In the genomic region with DNA sequence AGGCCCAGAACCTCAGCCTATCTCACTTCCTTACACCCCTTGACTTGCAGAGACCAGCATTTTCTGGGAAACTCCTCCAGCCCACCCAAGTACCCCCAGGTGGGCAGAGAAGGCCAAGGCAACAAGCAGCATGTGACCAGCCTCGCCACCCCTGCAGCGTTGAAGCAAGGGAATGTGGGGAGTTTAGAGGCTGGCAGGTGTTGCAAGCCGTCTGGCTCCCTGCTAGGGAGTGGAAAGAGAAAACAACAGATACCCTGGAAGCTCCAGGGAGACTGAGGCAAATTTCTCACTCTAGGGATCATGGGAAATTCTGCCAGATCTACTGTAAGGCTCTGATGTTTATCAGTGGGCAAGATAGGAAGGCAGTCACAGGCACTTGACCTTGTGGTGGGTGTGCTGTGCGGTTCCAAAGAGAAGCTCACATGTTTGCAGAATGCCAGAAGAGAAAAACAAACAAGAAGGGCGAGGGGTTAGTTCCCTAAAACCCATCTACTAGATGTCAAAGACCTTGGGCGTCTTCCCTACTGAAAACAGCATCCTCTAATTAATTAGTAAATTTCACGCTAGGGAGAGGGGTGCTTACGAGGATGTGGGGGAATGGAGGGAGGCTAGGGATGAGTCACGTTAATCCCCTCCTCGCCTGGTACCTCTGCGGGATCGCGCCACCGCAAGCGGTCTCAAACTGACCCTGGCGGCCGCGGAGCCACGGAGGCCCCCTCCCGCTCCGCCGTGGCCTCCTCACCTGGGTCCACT, we compare ENCODE assay signal across 8 mouse cellular contexts. TPM values are rescaled to one million over a fixed set of nuclear protein-coding genes. Genes with fewer than 3 reads are reported as not detected.
DNase-seq lines count a peak whose midpoint lies in the region; ATAC-seq and TF ChIP-seq lines count a peak whose summit lies in the region.

No protein-coding gene starts in this region.

- H3K4me1 ChIP-seq in embryonic facial prominence, embryonic 15.5 days: peaks cover 12% of the 10 kb centered on the region; the same call in 1 of the 2 replicates
- H3K4me1 ChIP-seq in hindbrain, embryonic 15.5 days (replicated peaks): peaks cover 52% of the 10 kb centered on the region
- peaks cover 9% of the 10 kb centered on the region for H3K4me1 ChIP-seq in midbrain, embryonic 14.5 days (ENCODE audit: control insufficient read depth, insufficient read depth, low read length)

- TF ChIP-seq CTCF in left cerebral cortex, adult 2 months (IDR thresholded peaks at IDR 0.05): no peak

- intact Hi-C loops in left cerebral cortex, adult 2 months (cut with DNase I): loop anchor here (1.0 to 5.0 kb wide), 5 partner anchors 27 to 89 kb away; a partner anchor contains a TSS
- intact Hi-C loops in left cerebral cortex, postnatal 4 days (cut with DNase I): no loop called here

- H3K36me3 ChIP-seq in embryonic facial prominence, embryonic 15.5 days: no peaks in the 10 kb centered on the region
- H3K36me3 ChIP-seq in hindbrain, embryonic 15.5 days: no peaks in the 10 kb centered on the region
- H3K36me3 ChIP-seq in midbrain, embryonic 14.5 days (ENCODE audit: control insufficient read depth, insufficient read depth, low read length): no peaks in the 10 kb centered on the region

- peak in 1 of 2 experiments; percentile 38 for DNase-seq in left cerebral cortex, adult 2 months (ENCODE audit: extremely low spot score in 1 of 2, low spot score in 2 of 2)
- DNase-seq in left cerebral cortex, postnatal 4 days: no peak
- no peak for DNase-seq in midbrain, embryonic 14.5 days
- DNase-seq in embryo, embryonic 11 days: no peak
- DNase-seq in frontal cortex, adult 2 months (ENCODE audit: extremely low spot score in 1 of 2, low spot score in 1 of 2): no peak
- no peak for DNase-seq in lung, postnatal 14 days

- WGBS in embryonic facial prominence, embryonic 15.5 days: 2% methylated on average over 22 of the region's 22 CpGs
- 3% methylated on average over 19 of the region's 22 CpGs for WGBS in hindbrain, embryonic 15.5 days
- WGBS in midbrain, embryonic 14.5 days: 2% methylated on average over 22 of the region's 22 CpGs

- no peaks in the 10 kb centered on the region for H3K9me3 ChIP-seq in embryonic facial prominence, embryonic 15.5 days (replicated peaks)
- no peaks in the 10 kb centered on the region for H3K9me3 ChIP-seq in hindbrain, embryonic 15.5 days
- H3K9me3 ChIP-seq in midbrain, embryonic 14.5 days (ENCODE audit: control insufficient read depth, low read length): no peaks in the 10 kb centered on the region

- peaks cover 35% of the 10 kb centered on the region for H3K27me3 ChIP-seq in embryonic facial prominence, embryonic 15.5 days
- no peaks in the 10 kb centered on the region for H3K27me3 ChIP-seq in hindbrain, embryonic 15.5 days
- peaks cover 5% of the 10 kb centered on the region; the same call in 1 of the 2 replicates for H3K27me3 ChIP-seq in midbrain, embryonic 14.5 days (ENCODE audit: control insufficient read depth, insufficient read depth, low read length)

- peak overlapping the region; percentile 42 for H3K9ac ChIP-seq in embryonic facial prominence, embryonic 15.5 days
- H3K9ac ChIP-seq in hindbrain, embryonic 15.5 days: peak overlapping the region; percentile 84
- H3K9ac ChIP-seq in midbrain, embryonic 14.5 days (replicated peaks; ENCODE audit: low read length): peak overlapping the region; percentile 64

- H3K27ac ChIP-seq in left cerebral cortex, adult 2 months: peak overlapping the region; percentile 99
- H3K27ac ChIP-seq in embryonic facial prominence, embryonic 15.5 days (replicated peaks): no peak overlapping the region
- peak overlapping the region; percentile 93 for H3K27ac ChIP-seq in hindbrain, embryonic 15.5 days (replicated peaks)
- peak overlapping the region; percentile 94 for H3K27ac ChIP-seq in midbrain, embryonic 14.5 days (replicated peaks; ENCODE audit: low read depth, low read length)

- H3K4me2 ChIP-seq in embryonic facial prominence, embryonic 15.5 days (replicated peaks): peak overlapping the region; percentile 99
- peak overlapping the region; percentile 58 for H3K4me2 ChIP-seq in hindbrain, embryonic 15.5 days
- H3K4me2 ChIP-seq in midbrain, embryonic 14.5 days (ENCODE audit: low read length): peak overlapping the region; percentile 72

- H3K4me3 ChIP-seq in left cerebral cortex, adult 2 months: peak overlapping the region; percentile 100
- peak overlapping the region; percentile 60 for H3K4me3 ChIP-seq in embryonic facial prominence, embryonic 15.5 days (replicated peaks)
- H3K4me3 ChIP-seq in hindbrain, embryonic 15.5 days: peak overlapping the region; percentile 72
- H3K4me3 ChIP-seq in midbrain, embryonic 14.5 days (replicated peaks; ENCODE audit: low read depth, low read length): peak overlapping the region; percentile 75

- ATAC-seq in embryonic facial prominence, embryonic 15.5 days (ENCODE audit: insufficient number of reproducible peaks, low FRiP score, low TSS enrichment, low read depth): no peak
- ATAC-seq in hindbrain, embryonic 15.5 days (ENCODE audit: low FRiP score, low read depth): no peak
- ATAC-seq in midbrain, embryonic 14.5 days (ENCODE audit: low FRiP score, low TSS enrichment): peak; percentile 14; the same call in 1 of the 2 replicates

RNA-seq across cellular contexts. Expression of a gene that starts 0.8 kb away (rescaled TPM):
- 100 to 1,000 TPM; 328 to 329 TPM for total RNA-seq in left cerebral cortex, adult 2 months (2021)
- 10 to 100 TPM; 80.0 to 84.0 TPM for total RNA-seq in left cerebral cortex, postnatal 4 days (2021)
- 1.2 and 2.0 TPM in 2 replicates for polyA plus RNA-seq in embryonic facial prominence, embryonic 15.5 days (2015; fragmentation: Nextera tagmentation; extraction: Ambion mirVana)
- polyA plus RNA-seq in hindbrain, embryonic 15.5 days (2015; fragmentation: Nextera tagmentation; extraction: Ambion mirVana): 24.1 and 27.7 TPM in 2 replicates
- 17.2 and 18.3 TPM in 2 replicates for polyA plus RNA-seq in midbrain, embryonic 14.5 days (2014; fragmentation: Nextera tagmentation; extraction: Ambion mirVana)
- 157 and 159 TPM in 2 replicates for polyA plus RNA-seq in frontal cortex, adult 2 months (2012; rRNA removed)

RNA-seq across cellular contexts. Expression of a gene that starts 36.8 kb away (rescaled TPM):
- 1 to 10 TPM in 1 of 2 experiments, under 1 TPM in 1; 0.75 to 1.2 TPM for total RNA-seq in left cerebral cortex, adult 2 months (2021)
- total RNA-seq in left cerebral cortex, postnatal 4 days (2021): under 1 TPM; 0.60 to 0.99 TPM
- not detected in 2 replicates for polyA plus RNA-seq in embryonic facial prominence, embryonic 15.5 days (2015; fragmentation: Nextera tagmentation; extraction: Ambion mirVana)
- 0.18 and 0.21 TPM in 2 replicates for polyA plus RNA-seq in hindbrain, embryonic 15.5 days (2015; fragmentation: Nextera tagmentation; extraction: Ambion mirVana)
- polyA plus RNA-seq in midbrain, embryonic 14.5 days (2014; fragmentation: Nextera tagmentation; extraction: Ambion mirVana): 0.13 TPM in 1 of 2 replicates, not detected in the other
- polyA plus RNA-seq in frontal cortex, adult 2 months (2012; rRNA removed): 0.34 and 0.62 TPM in 2 replicates

RNA-seq across cellular contexts. Expression of a gene that starts 59.2 kb away (rescaled TPM):
- total RNA-seq in left cerebral cortex, adult 2 months (2021): 1 to 10 TPM; 1.6 to 3.0 TPM
- total RNA-seq in left cerebral cortex, postnatal 4 days (2021): 1 to 10 TPM; 1.2 TPM
- polyA plus RNA-seq in embryonic facial prominence, embryonic 15.5 days (2015; fragmentation: Nextera tagmentation; extraction: Ambion mirVana): 2.3 and 3.4 TPM in 2 replicates
- polyA plus RNA-seq in hindbrain, embryonic 15.5 days (2015; fragmentation: Nextera tagmentation; extraction: Ambion mirVana): 0.71 and 0.73 TPM in 2 replicates
- 0.50 and 0.62 TPM in 2 replicates for polyA plus RNA-seq in midbrain, embryonic 14.5 days (2014; fragmentation: Nextera tagmentation; extraction: Ambion mirVana)
- 1.8 TPM in 2 replicates for polyA plus RNA-seq in frontal cortex, adult 2 months (2012; rRNA removed)
